Mouse (Mus musculus) macrophage (primary cell): ENCODE measurements around the gene Crisp2. TPM values are rescaled to one million over a fixed set of nuclear protein-coding genes. Genes with fewer than 3 reads are reported as not detected.

Experiments
- H3K27ac ChIP-seq: fragments of 350-480 bp; formaldehyde crosslinking; 2 replicates; pipeline ENCODE4 v1.9.0; 2021
- H3K36me3 ChIP-seq: fragments of 350-480 bp; formaldehyde crosslinking; 2 replicates; pipeline ENCODE4 v1.9.0; 2021; ENCODE audit errors: inconsistent target
- H3K4me3 ChIP-seq: fragments of 350-480 bp; formaldehyde crosslinking; 2 replicates; pipeline ENCODE4 v1.9.0; 2021; ENCODE audit errors: inconsistent target
- H3K79me2 ChIP-seq: fragments of 350-480 bp; formaldehyde crosslinking; 2 replicates; pipeline ENCODE4 v1.9.0; 2021; ENCODE audit errors: inconsistent target
- WGBS: methylation state at CpG from one replicate; pipeline ENCODE4 v1.1.7; 2026; ENCODE audit warnings: inconsistent platforms; ENCODE audit not compliant: missing documents; 5-methylcytosine and 5-hydroxymethylcytosine counted together
- polyA plus RNA-seq: library from polyadenylated mRNA; stranded (reverse); fragments of 250-400 nt; gene quantifications from 3 replicates; pipeline ENCODE4 v1.2.4, GENCODE M21; 2018; ENCODE audit warnings: inconsistent platforms
- total RNA-seq, 78 experiments: library from RNA; depleted of rRNA; stranded (reverse); fragments of 250-400 nt; gene quantifications; 1 replicate in 9 of 78; 2 replicates in 24 of 78; 3 replicates in 43 of 78; 4 replicates in 2 of 78; pipeline ENCODE4 v1.2.4; 2018; ENCODE audit warnings: inconsistent platforms in 56 of 78

The Crisp2 gene
- not detected for total RNA-seq (2018; cell fraction: chromatin; rRNA removed)
- total RNA-seq (2018; cell fraction: cytosol; rRNA removed) = under 1 TPM in 1 of 26 experiments, not detected in 25; 0.51 TPM
- not detected for total RNA-seq (2018; cell fraction: nucleus; rRNA removed)
- polyA plus RNA-seq = not detected in 3 replicates

DNA sequence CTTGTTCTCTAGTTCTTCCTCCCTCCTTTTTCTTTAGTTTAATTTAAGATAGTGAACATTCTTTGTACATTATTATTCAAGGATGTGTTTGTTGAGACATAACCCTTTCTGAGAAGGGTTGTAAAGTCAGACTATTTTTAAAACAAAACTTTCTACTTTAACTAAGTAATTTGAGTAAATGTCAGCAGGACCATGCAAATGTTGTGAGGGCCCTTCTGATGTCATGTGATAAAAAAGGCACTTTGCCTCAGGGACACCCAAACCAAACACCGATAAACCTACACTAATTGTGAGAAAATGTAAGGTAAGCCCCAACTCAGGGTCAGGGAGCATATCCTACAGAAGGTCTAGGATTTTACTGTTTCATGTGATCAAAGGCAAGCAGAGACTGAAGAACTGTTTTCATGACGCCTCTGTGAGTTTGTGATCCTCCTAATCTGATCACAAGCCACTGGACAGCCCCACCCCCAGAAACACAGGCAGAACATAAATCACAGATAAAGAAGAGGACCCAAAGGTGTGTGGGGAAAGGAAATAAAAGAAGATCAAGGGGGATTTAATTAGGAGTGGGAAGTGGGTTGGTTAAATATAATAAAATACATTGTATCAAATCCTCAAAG, at the start of gene Crisp2:
Crisp2 (minus strand) TSS at position 51 of the 620 bp plus-strand sequence.
- WGBS = 51% methylated on average over 2 of the region's 2 CpGs
- Histone ChIP-seq H3K4me3 (no peak within 1 kb of the TSS), H3K27ac (no peak within 1 kb of the TSS), H3K36me3 (no peaks in the 10 kb centered on the region), H3K79me2 (no peaks in the 10 kb centered on the region)

DNA sequence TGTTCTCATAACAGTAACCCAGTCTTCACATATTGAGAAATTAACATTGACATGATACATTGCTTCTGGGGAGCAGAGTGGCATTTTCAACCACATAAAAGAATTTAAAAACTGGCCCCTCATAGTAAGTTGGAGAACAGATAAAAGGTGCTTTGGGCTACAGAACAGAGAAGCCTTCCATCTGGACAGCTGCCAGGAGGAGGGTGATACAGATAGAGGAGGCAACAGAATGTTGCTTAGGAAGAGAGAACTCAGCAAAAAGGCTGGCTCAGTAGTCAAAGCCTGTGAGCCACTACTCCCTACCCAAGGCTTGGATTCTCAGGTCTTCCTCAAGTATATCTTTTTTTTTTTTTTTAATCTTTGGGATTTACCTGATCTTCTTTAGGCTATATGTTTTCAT, 48.3 kb upstream of the Crisp2 start:
- no peaks in the 10 kb centered on the region for H3K36me3 ChIP-seq
- no peak overlapping the region for H3K4me3 ChIP-seq
- H3K27ac ChIP-seq = no peak overlapping the region
- H3K79me2 ChIP-seq = no peaks in the 10 kb centered on the region

DNA sequence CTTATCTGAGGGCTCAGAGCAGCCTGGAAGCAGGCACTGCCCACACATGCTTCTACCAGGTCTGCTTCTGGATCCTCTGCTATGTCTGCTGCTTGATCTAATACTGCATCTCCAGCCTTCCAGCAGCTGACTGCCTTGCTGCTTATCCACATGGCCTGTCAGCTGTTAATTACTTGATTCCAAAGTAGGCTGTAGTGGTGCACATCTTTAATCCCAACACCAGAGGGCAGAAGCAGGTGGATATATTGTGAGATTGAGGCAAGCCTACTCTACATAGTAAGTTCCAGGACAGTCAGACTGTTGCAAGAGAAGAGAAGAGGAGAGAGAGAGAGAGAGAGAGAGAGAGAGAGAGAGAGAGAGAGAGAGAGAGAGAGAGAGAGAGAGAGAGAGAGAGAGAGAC, 30.5 kb upstream of the Crisp2 start:
- Histone ChIP-seq H3K27ac (no peak overlapping the region), H3K79me2 (no peaks in the 10 kb centered on the region), H3K36me3 (no peaks in the 10 kb centered on the region), H3K4me3 (no peak overlapping the region)

DNA sequence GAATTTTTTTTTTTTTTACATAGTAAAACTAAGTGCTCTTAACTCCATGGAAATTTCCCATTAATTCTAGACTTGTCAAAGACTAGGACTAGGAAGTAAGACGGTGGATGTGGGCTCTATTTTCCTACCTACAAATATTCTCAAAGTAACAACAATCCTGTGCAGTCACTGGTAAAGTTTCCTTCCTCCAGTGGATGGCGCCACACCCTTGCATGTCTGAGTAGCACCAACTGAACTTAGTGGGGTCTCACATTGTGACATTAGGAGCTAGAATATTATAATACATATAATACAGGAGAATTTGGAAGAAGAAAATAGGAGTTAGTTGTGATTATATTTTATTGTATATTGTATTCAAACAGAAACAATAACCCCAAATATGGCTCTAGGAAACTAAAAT, 25.1 kb upstream of the Crisp2 start:
- 49% methylated on average over 2 of the region's 2 CpGs for WGBS
- no peak overlapping the region for H3K27ac ChIP-seq
- H3K79me2 ChIP-seq = no peaks in the 10 kb centered on the region
- H3K36me3 ChIP-seq = no peaks in the 10 kb centered on the region
- no peak overlapping the region for H3K4me3 ChIP-seq

DNA sequence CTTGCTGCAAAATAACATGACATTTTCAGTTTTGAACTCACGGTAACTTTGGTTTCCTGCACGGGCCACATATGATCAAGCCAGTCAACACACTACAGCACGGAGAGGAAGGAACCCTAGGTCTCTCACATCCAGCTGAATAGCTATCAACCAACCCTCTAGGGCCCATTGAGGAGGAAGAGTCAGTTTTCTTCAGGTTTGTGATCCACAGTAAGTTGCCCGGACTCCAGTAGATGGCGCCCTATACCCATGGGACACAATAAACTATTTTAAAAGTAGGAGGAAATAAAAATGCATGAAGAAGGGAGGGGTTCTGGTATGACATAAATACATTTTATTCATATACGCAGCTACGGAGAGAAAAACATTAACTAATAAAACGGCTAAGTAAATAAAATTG, 17.7 kb upstream of the Crisp2 start:
- H3K4me3 ChIP-seq = no peak overlapping the region
- WGBS = 25% methylated on average over 8 of the region's 8 CpGs
- no peak overlapping the region for H3K27ac ChIP-seq
- no peaks in the 10 kb centered on the region for H3K36me3 ChIP-seq
- H3K79me2 ChIP-seq = no peaks in the 10 kb centered on the region

DNA sequence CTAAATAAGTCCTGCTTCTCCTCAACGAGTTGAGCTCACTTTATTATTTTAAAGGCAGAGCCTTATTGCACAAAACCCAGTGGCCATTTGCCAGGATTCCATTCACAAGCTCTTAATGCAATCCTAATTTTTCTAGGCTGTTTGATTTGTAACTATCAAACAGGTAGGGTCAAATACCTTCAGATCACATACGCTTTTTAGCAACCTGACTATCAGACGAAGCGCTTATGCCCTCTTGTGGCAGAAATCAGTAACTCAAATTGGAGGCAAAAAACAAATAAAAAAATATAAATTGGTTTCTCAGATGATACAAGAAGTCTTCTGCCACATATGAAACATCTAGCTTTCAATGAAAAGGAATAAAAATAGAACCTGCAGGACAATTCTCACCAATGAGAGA, 17.0 kb upstream of the Crisp2 start:
- Histone ChIP-seq H3K36me3 (no peaks in the 10 kb centered on the region), H3K27ac (no peak overlapping the region), H3K4me3 (no peak overlapping the region), H3K79me2 (no peaks in the 10 kb centered on the region)
- 17% methylated on average over 4 of the region's 4 CpGs for WGBS

DNA sequence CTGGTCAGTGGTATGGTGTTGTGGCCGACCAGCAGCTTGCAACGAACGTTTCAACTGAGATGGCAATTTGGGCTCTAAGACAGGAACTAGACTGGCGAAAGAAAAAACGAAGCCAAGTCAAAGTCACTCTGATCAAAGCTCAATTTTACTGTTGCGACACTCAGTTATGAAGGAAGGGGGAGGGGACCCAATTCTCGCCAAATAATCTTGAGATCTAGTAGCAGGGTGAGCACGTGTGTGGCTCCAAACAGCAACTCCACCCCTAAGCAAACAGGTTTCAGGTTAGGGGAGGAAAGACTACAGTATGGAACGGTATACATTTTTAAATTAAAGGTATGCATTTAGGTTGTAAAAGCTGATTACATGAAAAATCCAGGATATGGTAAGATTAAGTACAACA, 14.7 kb upstream of the Crisp2 start:
- Histone ChIP-seq H3K36me3 (no peaks in the 10 kb centered on the region), H3K27ac (no peak overlapping the region), H3K4me3 (no peak overlapping the region), H3K79me2 (no peaks in the 10 kb centered on the region)
- 13% methylated on average over 9 of the region's 9 CpGs for WGBS

DNA sequence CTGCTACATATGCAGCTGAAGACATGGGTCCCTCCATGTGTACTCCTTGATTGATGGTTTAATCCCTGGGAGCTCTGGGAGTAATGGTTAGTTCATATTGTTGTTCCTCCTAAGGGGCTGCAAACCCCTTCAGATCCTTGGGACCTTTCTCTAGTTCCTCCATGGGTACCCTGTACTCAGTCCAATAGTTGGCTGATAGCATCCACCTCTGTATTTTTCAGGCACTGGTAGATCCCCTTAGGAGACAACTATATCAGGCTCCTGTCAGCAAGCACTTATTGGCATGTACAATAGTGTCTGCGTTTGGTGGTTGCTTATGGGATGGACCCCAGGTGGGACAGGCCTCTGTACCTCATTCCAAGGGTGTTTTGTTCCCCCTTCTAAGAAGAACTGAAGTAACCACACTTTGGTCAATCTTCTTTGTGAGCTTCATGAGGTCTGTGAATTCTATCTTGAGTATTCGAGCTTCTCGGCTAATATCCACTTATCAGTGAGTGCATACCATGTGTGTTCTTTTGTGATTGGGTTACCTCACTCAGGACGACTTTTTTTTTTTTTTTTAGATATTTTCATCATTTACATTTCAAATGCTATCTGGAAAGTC, 10.6 kb upstream of the Crisp2 start:
- Histone ChIP-seq H3K27ac (no peak overlapping the region), H3K79me2 (no peaks in the 10 kb centered on the region), H3K4me3 (no peak overlapping the region), H3K36me3 (no peaks in the 10 kb centered on the region)
- 90% methylated on average over 4 of the region's 4 CpGs for WGBS

DNA sequence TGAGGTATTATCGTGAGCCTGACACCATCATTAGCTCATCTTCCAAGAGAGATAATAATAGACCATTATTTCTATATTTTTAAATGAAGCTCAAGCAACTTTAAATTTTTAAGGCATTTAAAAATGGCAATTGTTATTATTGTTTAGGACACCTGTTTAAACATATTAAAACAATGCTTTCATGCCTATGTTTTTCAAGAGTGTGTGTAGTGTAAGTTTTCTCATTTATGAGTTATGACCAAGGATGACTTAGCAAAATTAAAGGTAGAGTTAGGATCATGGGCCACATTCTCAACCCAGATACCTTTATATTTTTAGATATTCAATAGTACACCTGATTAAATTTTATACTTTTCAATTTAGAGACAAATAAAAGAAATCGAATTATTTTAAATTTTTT, 5.5 kb upstream of the Crisp2 start:
- Histone ChIP-seq H3K27ac (no peak overlapping the region), H3K79me2 (no peaks in the 10 kb centered on the region), H3K4me3 (no peak overlapping the region), H3K36me3 (no peaks in the 10 kb centered on the region)
- 76% methylated on average over 2 of the region's 2 CpGs for WGBS

DNA sequence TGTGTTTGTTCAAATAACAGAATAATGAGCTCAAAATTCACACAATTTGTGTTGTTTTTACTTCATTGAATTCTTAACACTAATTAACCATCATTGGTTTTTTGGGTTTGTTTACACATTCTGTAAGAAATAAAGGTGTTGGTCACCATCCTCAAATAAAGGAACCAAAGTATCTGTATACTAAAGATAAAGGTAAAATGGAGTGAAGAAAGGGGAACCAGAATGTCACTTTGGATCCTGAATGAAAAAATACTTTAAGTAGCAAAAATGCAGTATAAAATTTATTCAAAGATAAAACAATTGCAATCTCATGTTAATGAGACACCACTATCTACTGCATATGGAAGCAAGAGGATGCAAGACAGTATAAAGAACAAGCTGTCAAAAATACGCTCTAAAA, 4.8 kb upstream of the Crisp2 start:
- no peak overlapping the region for H3K4me3 ChIP-seq
- WGBS = no CpG with 5 or more reads among the region's 1 CpGs
- no peaks in the 10 kb centered on the region for H3K36me3 ChIP-seq
- H3K79me2 ChIP-seq = no peaks in the 10 kb centered on the region
- no peak overlapping the region for H3K27ac ChIP-seq

DNA sequence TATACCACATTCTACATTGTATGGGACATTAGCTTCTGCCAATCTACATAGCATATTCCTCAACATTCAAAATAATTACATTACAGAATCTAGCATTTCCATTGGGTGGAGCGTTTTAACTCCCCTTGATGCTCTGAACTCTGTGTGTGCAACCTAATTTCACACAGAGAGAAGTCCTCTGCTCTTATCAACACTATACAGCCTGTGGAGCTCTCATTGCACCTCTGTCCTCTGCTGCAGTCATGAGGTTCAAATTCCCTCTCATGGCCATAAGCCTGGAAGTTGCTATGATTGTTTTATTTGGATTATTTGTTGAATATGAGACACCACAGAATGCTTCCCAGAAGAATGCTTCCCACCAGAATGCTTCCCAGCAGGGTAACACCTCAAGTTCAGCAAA, 4.1 kb upstream of the Crisp2 start, which contains the start of gene Rhag:
Rhag (plus strand) TSS at position 193 of the 400 bp plus-strand sequence.
- H3K4me3 ChIP-seq = no peak within 1 kb of the TSS
- 88% methylated on average over 1 of the region's 1 CpGs for WGBS
- H3K79me2 ChIP-seq = no peaks in the 10 kb centered on the region
- no peak within 1 kb of the TSS for H3K27ac ChIP-seq
- no peaks in the 10 kb centered on the region for H3K36me3 ChIP-seq

DNA sequence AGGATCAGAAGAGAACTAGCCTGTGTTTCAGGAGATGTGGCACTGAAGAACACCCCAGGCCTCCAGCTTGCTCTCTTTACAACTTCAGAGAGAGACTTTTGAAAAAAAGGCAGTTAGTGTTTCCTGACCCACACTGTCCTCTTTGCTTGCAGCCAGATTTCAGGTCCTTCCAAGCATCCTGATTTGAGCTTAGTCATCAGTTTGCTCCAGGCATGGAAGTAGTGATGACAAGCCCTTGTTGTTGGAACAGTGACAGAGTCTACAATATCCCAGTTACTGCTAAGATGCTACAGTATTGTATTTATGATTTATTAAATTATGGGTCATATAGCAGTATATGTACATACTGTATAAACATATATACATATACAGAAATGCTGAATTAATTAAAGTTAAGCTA, 1.3 kb upstream of the Crisp2 start:
- no peaks in the 10 kb centered on the region for H3K79me2 ChIP-seq
- H3K36me3 ChIP-seq = no peaks in the 10 kb centered on the region
- H3K4me3 ChIP-seq = no peak overlapping the region
- no peak overlapping the region for H3K27ac ChIP-seq

DNA sequence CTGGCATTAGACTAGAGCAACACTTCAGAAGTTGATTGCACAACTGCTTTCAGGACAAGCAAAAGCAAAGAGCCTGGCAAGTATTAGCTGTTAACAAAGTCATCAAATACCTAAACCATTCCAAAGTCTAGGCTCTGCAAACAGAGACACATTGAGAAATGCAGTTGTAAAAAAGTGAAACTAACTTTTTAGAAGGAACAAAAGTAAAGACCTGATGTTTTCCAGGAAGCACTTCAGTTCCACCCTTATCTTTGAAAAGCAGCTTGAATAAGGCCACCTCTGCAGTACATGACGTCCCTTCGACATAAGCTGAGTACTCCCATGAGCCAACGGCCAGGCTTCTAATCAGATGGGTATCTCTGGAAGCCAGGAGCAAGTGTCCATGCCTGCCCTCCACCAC, 253 bp downstream of the Crisp2 start:
- WGBS = 4% methylated on average over 3 of the region's 3 CpGs
- no peak overlapping the region for H3K4me3 ChIP-seq
- no peak overlapping the region for H3K27ac ChIP-seq
- no peaks in the 10 kb centered on the region for H3K79me2 ChIP-seq
- H3K36me3 ChIP-seq = no peaks in the 10 kb centered on the region

DNA sequence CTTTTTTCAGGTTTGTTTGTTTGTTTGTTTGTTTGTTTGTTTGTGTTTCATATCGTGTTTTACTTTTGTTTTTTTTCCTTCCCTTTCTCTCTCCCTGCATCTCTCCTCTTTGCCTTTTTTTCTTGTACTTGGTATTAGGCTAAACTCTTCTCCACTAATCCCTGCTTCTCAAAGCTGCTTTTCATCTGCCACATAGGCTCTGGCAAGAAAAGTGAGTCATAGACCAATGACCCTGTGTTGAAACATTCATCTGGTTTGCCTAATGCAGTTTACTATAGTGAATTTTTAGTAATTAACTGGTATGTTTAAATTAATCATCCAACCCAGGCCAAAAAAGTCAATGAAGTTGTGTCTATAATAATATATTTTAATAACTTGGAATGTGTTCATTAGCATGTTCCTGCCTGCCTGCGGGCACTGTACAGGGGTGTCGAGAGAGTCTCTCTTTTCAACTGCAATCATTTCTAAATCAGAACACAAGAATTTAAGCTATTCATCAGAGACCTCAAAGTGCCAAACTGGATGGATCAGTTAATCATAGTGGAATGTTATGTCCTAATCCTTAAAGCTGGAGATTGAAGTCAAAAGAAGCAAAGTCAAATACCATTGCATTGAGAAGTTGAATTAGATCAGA, 4.0 kb downstream of the Crisp2 start:
- 93% methylated on average over 3 of the region's 3 CpGs for WGBS
- Histone ChIP-seq H3K36me3 (no peaks in the 10 kb centered on the region), H3K79me2 (no peaks in the 10 kb centered on the region), H3K27ac (no peak overlapping the region), H3K4me3 (no peak overlapping the region)

DNA sequence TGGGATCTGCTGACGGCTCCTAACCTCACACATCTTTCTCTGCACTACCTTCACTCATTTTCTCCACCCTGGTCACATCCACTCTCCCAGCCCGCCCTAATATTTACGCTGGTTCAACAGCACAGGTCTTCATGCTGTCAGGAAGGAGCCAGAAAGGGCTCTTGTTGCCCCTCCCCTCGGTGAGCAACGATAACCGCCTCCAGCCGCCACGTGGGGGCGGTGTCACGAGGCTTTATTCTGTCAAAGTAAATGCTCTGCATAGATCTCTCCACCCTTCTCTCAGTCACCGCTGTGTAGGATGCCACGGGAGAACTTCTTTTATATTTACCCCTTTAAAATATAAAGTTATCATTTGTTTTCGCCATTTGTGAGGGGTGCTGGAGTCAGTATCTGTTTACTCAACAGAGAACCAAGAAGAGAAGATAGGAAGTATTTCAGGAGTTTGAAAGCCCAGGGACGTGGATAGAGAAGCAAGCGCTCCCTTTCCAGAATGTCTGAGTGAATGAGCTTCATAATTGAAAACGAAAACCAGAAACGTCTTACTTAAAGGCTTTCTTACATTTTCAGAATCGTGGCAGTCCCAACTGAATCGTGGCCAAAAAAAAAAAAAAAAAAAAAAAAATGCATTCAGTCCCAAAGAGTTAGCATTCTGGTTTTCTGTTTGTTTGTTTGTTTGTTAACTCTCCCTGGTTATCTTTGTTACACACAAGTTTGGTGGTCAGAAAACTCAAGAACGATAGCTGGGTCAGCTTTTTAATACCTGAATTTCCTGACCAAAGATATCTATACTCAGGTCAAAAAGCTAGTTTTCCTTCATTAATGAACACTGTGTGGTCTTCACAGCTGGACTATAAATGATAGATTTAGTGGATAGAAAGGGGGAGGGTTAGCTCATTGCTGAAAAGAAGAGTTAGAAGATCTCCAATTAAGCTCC, 12.6 kb downstream of the Crisp2 start:
- H3K36me3 ChIP-seq = no peaks in the 10 kb centered on the region
- no peak overlapping the region for H3K4me3 ChIP-seq
- no peak overlapping the region for H3K27ac ChIP-seq

More for the DNA sequence above, 12.6 kb downstream of the Crisp2 start:
- 46% methylated on average over 19 of the region's 20 CpGs for WGBS
- H3K79me2 ChIP-seq = no peaks in the 10 kb centered on the region
